Mouse (Mus musculus) hindbrain, embryonic 12.5 days (tissue): ENCODE results near the gene Slc22a17. TPM values are rescaled to one million over a fixed set of nuclear protein-coding genes. Genes with fewer than 3 reads are reported as not detected.
"Not testable (repeated sequence)": the region's sequence is repeated elsewhere in the genome, so short reads cannot be mapped to it uniquely, and the experiment has no call there.

Source experiments
- ATAC-seq: fragments of 200-750 bp; cut with Nextera tagmentation; 2 replicates; pipeline ENCODE4 v1.8.0; 2017; ENCODE audit warnings: moderate TSS enrichment; ENCODE audit not compliant: low FRiP score
- H3K27ac ChIP-seq: fragments of 300-500 bp; sonication (generic); 2 replicates; pipeline ENCODE4 v1.5.1; 2016; ENCODE audit warnings: mild to moderate bottlenecking
- H3K27me3 ChIP-seq: fragments of 300-500 bp; sonication (generic); 2 replicates; pipeline ENCODE4 v1.6.1; 2016; ENCODE audit warnings: mild to moderate bottlenecking
- H3K36me3 ChIP-seq: fragments of 300-500 bp; sonication (generic); 2 replicates; pipeline ENCODE4 v1.6.1; 2016; ENCODE audit warnings: mild to moderate bottlenecking
- H3K4me1 ChIP-seq: fragments of 300-500 bp; sonication (generic); 2 replicates; pipeline ENCODE4 v1.6.1; 2016
- H3K4me2 ChIP-seq: fragments of 300-500 bp; sonication (generic); replicated peaks from 2 replicates; pipeline ENCODE4 v1.6.1; 2016; ENCODE audit warnings: mild to moderate bottlenecking
- H3K4me3 ChIP-seq: fragments of 300-500 bp; sonication (generic); 2 replicates; pipeline ENCODE4 v1.5.1; 2016; ENCODE audit warnings: mild to moderate bottlenecking
- H3K9ac ChIP-seq: fragments of 300-500 bp; sonication (generic); 2 replicates; pipeline ENCODE4 v1.6.1; 2016; ENCODE audit warnings: mild to moderate bottlenecking, moderate library complexity
- H3K9me3 ChIP-seq: fragments of 300-500 bp; sonication (generic); replicated peaks from 2 replicates; pipeline ENCODE4 v1.6.1; 2016; ENCODE audit warnings: mild to moderate bottlenecking
- WGBS: fragments of 180-500 bp; shearing (Covaris S2); methylation state at CpG from one replicate; pipeline ENCODE4 v1.1.7; 2016; 5-methylcytosine and 5-hydroxymethylcytosine counted together
- polyA plus RNA-seq: library from polyadenylated mRNA; unstranded; fragments of >200 nt; fragmentation: Nextera tagmentation; extraction: Ambion mirVana; gene quantifications from 2 replicates; pipeline ENCODE4 v1.2.1, GENCODE M21; 2016

Slc22a17 gene
- polyA plus RNA-seq, 1 experiment from 2014 or later = 135 TPM

GRCm38 (mm10) chr14:54948781-54949180, 35.8 kb upstream of the Slc22a17 start:
- H3K27me3 ChIP-seq = peaks cover 5% of the 10 kb centered on the region; the same call in 1 of the 2 replicates
- no peak overlapping the region for H3K9ac ChIP-seq
- no peaks in the 10 kb centered on the region for H3K9me3 ChIP-seq
- H3K27ac ChIP-seq = no peak overlapping the region
- no peaks in the 10 kb centered on the region for H3K4me1 ChIP-seq
- no peak overlapping the region for H3K4me3 ChIP-seq
- H3K36me3 ChIP-seq = no peaks in the 10 kb centered on the region
- H3K4me2 ChIP-seq = no peak overlapping the region
- 91% methylated on average over 9 of the region's 9 CpGs for WGBS
- no peak for ATAC-seq

- not testable (repeated sequence) for H3K9ac ChIP-seq, H3K36me3 ChIP-seq, H3K27me3 ChIP-seq, H3K4me3 ChIP-seq, ATAC-seq, H3K4me1 ChIP-seq, H3K27ac ChIP-seq, H3K9me3 ChIP-seq, H3K4me2 ChIP-seq
- 86% methylated on average over 11 of the region's 11 CpGs for WGBS
These were observed 34.1 kb upstream of the Slc22a17 start for GRCm38 (mm10) chr14:54947008-54947407.

GRCm38 (mm10) chr14:54945975-54946704, 33.2 kb upstream of the Slc22a17 start:
- Histone ChIP-seq H3K4me2 (no peak overlapping the region), H3K4me3 (no peak overlapping the region), H3K36me3 (no peaks in the 10 kb centered on the region), H3K9me3 (no peaks in the 10 kb centered on the region), H3K27ac (no peak overlapping the region), H3K9ac (no peak overlapping the region), H3K27me3 (peaks cover 5% of the 10 kb centered on the region; the same call in 1 of the 2 replicates), H3K4me1 (no peaks in the 10 kb centered on the region)
- WGBS = 84% methylated on average over 19 of the region's 19 CpGs
- no peak for ATAC-seq

GRCm38 (mm10) chr14:54944939-54945338, 32.0 kb upstream of the Slc22a17 start:
- Histone ChIP-seq H3K27me3 (peaks cover 5% of the 10 kb centered on the region; the same call in 1 of the 2 replicates), H3K4me1 (no peaks in the 10 kb centered on the region), H3K4me2 (no peak overlapping the region), H3K4me3 (no peak overlapping the region), H3K27ac (no peak overlapping the region), H3K9ac (no peak overlapping the region), H3K9me3 (no peaks in the 10 kb centered on the region), H3K36me3 (no peaks in the 10 kb centered on the region)
- WGBS = 73% methylated on average over 2 of the region's 2 CpGs
- no peak for ATAC-seq

- H3K27me3 ChIP-seq = peaks cover 1% of the 10 kb centered on the region; the same call in 1 of the 2 replicates
- no peak overlapping the region for H3K27ac ChIP-seq
- H3K4me3 ChIP-seq = no peak overlapping the region
- no peaks in the 10 kb centered on the region for H3K9me3 ChIP-seq
- WGBS = 94% methylated on average over 7 of the region's 7 CpGs
- no peaks in the 10 kb centered on the region for H3K4me1 ChIP-seq
- no peaks in the 10 kb centered on the region for H3K36me3 ChIP-seq
- no peak for ATAC-seq
- H3K9ac ChIP-seq = no peak overlapping the region
- H3K4me2 ChIP-seq = no peak overlapping the region
These were observed 31.0 kb upstream of the Slc22a17 start for GRCm38 (mm10) chr14:54943971-54944370.

- WGBS = 86% methylated on average over 8 of the region's 8 CpGs
- Histone ChIP-seq H3K4me1 (no peaks in the 10 kb centered on the region), H3K9me3 (no peaks in the 10 kb centered on the region), H3K27me3 (no peaks in the 10 kb centered on the region; the same call in 1 of the 2 replicates), H3K4me3 (no peak overlapping the region), H3K9ac (no peak overlapping the region), H3K36me3 (no peaks in the 10 kb centered on the region), H3K4me2 (no peak overlapping the region), H3K27ac (no peak overlapping the region)
- no peak for ATAC-seq
These were observed 29.5 kb upstream of the Slc22a17 start for GRCm38 (mm10) chr14:54942479-54942878.

- Histone ChIP-seq H3K27me3 (no peaks in the 10 kb centered on the region; the same call in 1 of the 2 replicates), H3K4me2 (no peak overlapping the region), H3K9me3 (no peaks in the 10 kb centered on the region), H3K36me3 (no peaks in the 10 kb centered on the region), H3K9ac (no peak overlapping the region), H3K27ac (no peak overlapping the region), H3K4me3 (no peak overlapping the region), H3K4me1 (peaks cover 5% of the 10 kb centered on the region)
- ATAC-seq = no peak
- 69% methylated on average over 13 of the region's 13 CpGs for WGBS
These were observed 28.4 kb upstream of the Slc22a17 start for GRCm38 (mm10) chr14:54941024-54941978.

GRCm38 (mm10) chr14:54940176-54940530, 27.2 kb upstream of the Slc22a17 start:
- no peak for ATAC-seq
- Histone ChIP-seq H3K4me1 (peaks cover 11% of the 10 kb centered on the region), H3K9ac (no peak overlapping the region), H3K4me3 (no peak overlapping the region), H3K9me3 (no peaks in the 10 kb centered on the region), H3K36me3 (no peaks in the 10 kb centered on the region), H3K27me3 (no peaks in the 10 kb centered on the region; the same call in 1 of the 2 replicates), H3K27ac (no peak overlapping the region), H3K4me2 (no peak overlapping the region)
- 81% methylated on average over 3 of the region's 3 CpGs for WGBS

GRCm38 (mm10) chr14:54939434-54940175, 26.7 kb upstream of the Slc22a17 start:
- Histone ChIP-seq H3K27me3 (no peaks in the 10 kb centered on the region; the same call in 1 of the 2 replicates), H3K4me1 (peaks cover 11% of the 10 kb centered on the region), H3K4me2 (no peak overlapping the region), H3K4me3 (no peak overlapping the region), H3K36me3 (no peaks in the 10 kb centered on the region), H3K9ac (no peak overlapping the region), H3K27ac (no peak overlapping the region), H3K9me3 (no peaks in the 10 kb centered on the region)
- no peak for ATAC-seq
- WGBS = 53% methylated on average over 12 of the region's 12 CpGs

GRCm38 (mm10) chr14:54938431-54939219, 25.7 kb upstream of the Slc22a17 start:
- 79% methylated on average over 15 of the region's 15 CpGs for WGBS
- H3K4me3 ChIP-seq = no peak overlapping the region
- ATAC-seq = no peak
- no peak overlapping the region for H3K4me2 ChIP-seq
- no peaks in the 10 kb centered on the region for H3K36me3 ChIP-seq
- peaks cover 11% of the 10 kb centered on the region for H3K4me1 ChIP-seq
- no peaks in the 10 kb centered on the region; the same call in 1 of the 2 replicates for H3K27me3 ChIP-seq
- H3K9ac ChIP-seq = no peak overlapping the region
- H3K27ac ChIP-seq = no peak overlapping the region
- no peaks in the 10 kb centered on the region for H3K9me3 ChIP-seq

GRCm38 (mm10) chr14:54937361-54938182, 24.6 kb upstream of the Slc22a17 start:
- 89% methylated on average over 16 of the region's 16 CpGs for WGBS
- ATAC-seq = no peak
- Histone ChIP-seq H3K9me3 (no peaks in the 10 kb centered on the region), H3K27me3 (no peaks in the 10 kb centered on the region; the same call in 1 of the 2 replicates), H3K4me1 (peaks cover 18% of the 10 kb centered on the region), H3K27ac (no peak overlapping the region), H3K4me3 (no peak overlapping the region), H3K4me2 (no peak overlapping the region), H3K36me3 (no peaks in the 10 kb centered on the region), H3K9ac (no peak overlapping the region)
